Mouse (Mus musculus): Measurements from ENCODE around the gene G530012D18Rik. TPM values are rescaled to one million over a fixed set of nuclear protein-coding genes. Genes with fewer than 3 reads are reported as not detected.
"Not testable (repeated sequence)": the region's sequence is repeated elsewhere in the genome, so short reads cannot be mapped to it uniquely, and the experiment has no call there.

G530012D18Rik gene
- total RNA-seq (2012; rRNA removed) (0.88 and 2.0 TPM in 2 replicates), polyA plus RNA-seq (2012; ENCODE audit: insufficient read depth in 1 of 2, insufficient read length in 2 of 2, low read depth in 1 of 2, low replicate concordance in 2 of 2, missing spikeins in 1 of 2) (1 to 10 TPM in 1 of 2 experiments, not detected in 1; 6.4 TPM)

DNA sequence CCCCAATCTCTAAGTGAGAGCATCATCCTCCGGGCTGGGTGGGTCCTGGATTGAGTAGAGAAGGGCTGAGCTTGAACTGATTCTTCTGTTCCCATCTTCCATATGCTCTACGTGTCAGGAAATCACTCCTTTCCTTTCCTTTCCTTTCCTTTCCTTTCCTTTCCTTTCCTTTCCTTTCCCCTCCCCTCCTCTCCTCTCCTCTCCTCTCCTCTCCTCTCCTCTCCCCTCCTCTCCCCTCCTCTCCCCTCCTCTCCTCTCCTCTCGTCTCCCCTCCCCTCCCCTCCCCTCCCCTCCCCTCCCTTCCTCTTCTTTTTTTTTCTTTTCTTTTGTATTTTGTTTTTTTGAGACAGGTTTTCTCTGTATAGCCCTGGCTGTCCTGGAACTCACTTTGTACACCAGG, at the start of gene G530012D18Rik:
TSS of gene G530012D18Rik (plus strand) at position 301 of the 400 bp plus-strand sequence.
- DNase-seq (ENCODE audit: low read depth, low spot score); H3K4me3 ChIP-seq (ENCODE audit: control insufficient read depth in 1 of 2, insufficient read depth in 1 of 2, low read depth in 2 of 2, low read length in 2 of 2); H3K27me3 ChIP-seq (ENCODE audit: control insufficient read depth in 1 of 2, insufficient read depth in 2 of 2, low read length in 2 of 2); H3K9me3 ChIP-seq (replicated peaks; ENCODE audit: insufficient read depth, low read length); H3K79me2 ChIP-seq (ENCODE audit: control insufficient read depth, insufficient read depth, low read length, poor library complexity); H3K27ac ChIP-seq (ENCODE audit: control insufficient read depth, low read depth, low read length); H3K9ac ChIP-seq (ENCODE audit: control insufficient read depth, low read depth, low read length, poor library complexity, severe bottlenecking): not testable (repeated sequence)
- Histone ChIP-seq H3K36me3 (ENCODE audit: control insufficient read depth in 1 of 2, insufficient read depth in 2 of 2, low read length in 2 of 2) (peaks cover 0 to 12% of the 10 kb centered on the region in 2 experiments; a peak in 2 of 4 replicates), H3K4me1 (ENCODE audit: control insufficient read depth in 1 of 2, insufficient read depth in 2 of 2, low read length in 2 of 2) (peaks cover 4 to 15% of the 10 kb centered on the region in 2 experiments; a peak in 3 of 4 replicates)

DNA sequence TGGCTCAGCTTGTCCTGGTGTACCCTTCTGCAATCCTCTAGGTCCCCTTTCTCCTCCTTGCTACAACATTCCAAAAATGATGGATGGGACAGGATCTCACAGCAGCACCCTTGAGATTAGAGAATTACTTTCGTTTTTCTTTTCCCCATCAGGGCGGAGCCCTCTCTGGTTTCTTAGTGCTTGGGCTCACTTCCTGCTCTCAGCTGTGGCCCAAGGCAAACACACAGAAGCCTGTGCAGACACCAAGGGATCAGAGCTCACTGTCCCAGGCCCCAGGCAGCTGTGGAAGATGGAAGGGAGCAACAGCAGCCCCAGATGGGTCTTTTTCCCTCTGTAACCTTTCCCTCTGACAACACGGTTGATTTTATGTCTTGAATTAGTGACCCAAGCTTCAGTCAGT, 49.1 kb upstream of the G530012D18Rik start:
- H3K27me3 ChIP-seq (ENCODE audit: control insufficient read depth in 1 of 2, insufficient read depth in 2 of 2, low read length in 2 of 2); H3K4me3 ChIP-seq (ENCODE audit: control insufficient read depth in 1 of 2, insufficient read depth in 1 of 2, low read depth in 2 of 2, low read length in 2 of 2); H3K36me3 ChIP-seq (ENCODE audit: control insufficient read depth in 1 of 2, insufficient read depth in 2 of 2, low read length in 2 of 2); H3K9me3 ChIP-seq (replicated peaks; ENCODE audit: insufficient read depth, low read length); H3K4me1 ChIP-seq (ENCODE audit: control insufficient read depth in 1 of 2, insufficient read depth in 2 of 2, low read length in 2 of 2); H3K27ac ChIP-seq (ENCODE audit: control insufficient read depth, low read depth, low read length); H3K79me2 ChIP-seq (ENCODE audit: control insufficient read depth, insufficient read depth, low read length, poor library complexity); DNase-seq (ENCODE audit: low read depth, low spot score); H3K9ac ChIP-seq (ENCODE audit: control insufficient read depth, low read depth, low read length, poor library complexity, severe bottlenecking): not testable (repeated sequence)

GRCm38 (mm10) chr1:85528451-85529110, 46.9 kb upstream of the G530012D18Rik start:
- not testable (repeated sequence) for H3K27ac ChIP-seq (ENCODE audit: control insufficient read depth, low read depth, low read length); H3K79me2 ChIP-seq (ENCODE audit: control insufficient read depth, insufficient read depth, low read length, poor library complexity); H3K4me3 ChIP-seq (ENCODE audit: control insufficient read depth in 1 of 2, insufficient read depth in 1 of 2, low read depth in 2 of 2, low read length in 2 of 2); H3K9ac ChIP-seq (ENCODE audit: control insufficient read depth, low read depth, low read length, poor library complexity, severe bottlenecking); DNase-seq (ENCODE audit: low read depth, low spot score); H3K9me3 ChIP-seq (replicated peaks; ENCODE audit: insufficient read depth, low read length); H3K27me3 ChIP-seq (ENCODE audit: control insufficient read depth in 1 of 2, insufficient read depth in 2 of 2, low read length in 2 of 2); H3K4me1 ChIP-seq (ENCODE audit: control insufficient read depth in 1 of 2, insufficient read depth in 2 of 2, low read length in 2 of 2); H3K36me3 ChIP-seq (ENCODE audit: control insufficient read depth in 1 of 2, insufficient read depth in 2 of 2, low read length in 2 of 2)

DNA sequence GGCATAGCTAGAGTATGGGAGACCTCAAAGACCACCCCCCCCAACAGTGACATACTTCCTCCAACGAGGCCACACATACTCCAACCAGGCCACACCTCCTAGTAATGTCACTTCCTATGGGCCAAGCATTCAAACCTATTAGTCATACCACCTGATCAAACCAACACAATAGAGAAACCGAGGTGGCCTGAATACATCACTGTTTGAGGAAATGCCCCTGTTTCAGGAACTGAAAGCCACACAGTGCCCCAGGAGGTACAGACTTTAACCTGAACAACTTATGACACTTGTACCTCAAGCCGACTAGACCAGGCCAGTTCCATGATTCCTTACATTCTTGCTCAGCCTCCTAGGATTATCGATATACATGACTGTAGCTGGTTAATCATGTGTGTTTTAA, 31.7 kb upstream of the G530012D18Rik start:
- H3K9me3 ChIP-seq (replicated peaks; ENCODE audit: insufficient read depth, low read length); H3K79me2 ChIP-seq (ENCODE audit: control insufficient read depth, insufficient read depth, low read length, poor library complexity); H3K4me1 ChIP-seq (ENCODE audit: control insufficient read depth in 1 of 2, insufficient read depth in 2 of 2, low read length in 2 of 2); H3K36me3 ChIP-seq (ENCODE audit: control insufficient read depth in 1 of 2, insufficient read depth in 2 of 2, low read length in 2 of 2); H3K27ac ChIP-seq (ENCODE audit: control insufficient read depth, low read depth, low read length); DNase-seq (ENCODE audit: low read depth, low spot score); H3K27me3 ChIP-seq (ENCODE audit: control insufficient read depth in 1 of 2, insufficient read depth in 2 of 2, low read length in 2 of 2); H3K9ac ChIP-seq (ENCODE audit: control insufficient read depth, low read depth, low read length, poor library complexity, severe bottlenecking); H3K4me3 ChIP-seq (ENCODE audit: control insufficient read depth in 1 of 2, insufficient read depth in 1 of 2, low read depth in 2 of 2, low read length in 2 of 2): not testable (repeated sequence)

DNA sequence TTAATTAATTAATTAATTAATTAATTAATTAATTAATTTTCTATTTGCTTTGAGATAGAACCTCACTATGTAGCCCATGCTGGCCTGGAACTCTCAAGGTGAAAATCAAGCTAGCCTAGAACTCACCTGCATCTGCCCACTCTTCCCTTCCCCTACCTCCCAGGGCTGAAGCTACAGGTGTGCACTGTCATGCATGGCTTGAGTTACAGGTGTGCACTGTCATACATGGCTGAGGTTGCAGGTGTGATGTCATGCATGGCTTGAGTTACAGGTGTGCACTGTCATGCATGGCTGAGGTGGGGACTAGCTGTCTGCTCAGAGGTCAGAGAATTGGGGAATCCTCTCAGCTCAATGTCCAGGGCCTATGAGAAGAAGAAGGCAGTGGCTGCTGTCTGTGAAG, 29.0 kb upstream of the G530012D18Rik start:
- not testable (repeated sequence) for H3K36me3 ChIP-seq (ENCODE audit: control insufficient read depth in 1 of 2, insufficient read depth in 2 of 2, low read length in 2 of 2); DNase-seq (ENCODE audit: low read depth, low spot score); H3K9ac ChIP-seq (ENCODE audit: control insufficient read depth, low read depth, low read length, poor library complexity, severe bottlenecking); H3K27ac ChIP-seq (ENCODE audit: control insufficient read depth, low read depth, low read length); H3K27me3 ChIP-seq (ENCODE audit: control insufficient read depth in 1 of 2, insufficient read depth in 2 of 2, low read length in 2 of 2); H3K4me3 ChIP-seq (ENCODE audit: control insufficient read depth in 1 of 2, insufficient read depth in 1 of 2, low read depth in 2 of 2, low read length in 2 of 2); H3K9me3 ChIP-seq (replicated peaks; ENCODE audit: insufficient read depth, low read length); H3K79me2 ChIP-seq (ENCODE audit: control insufficient read depth, insufficient read depth, low read length, poor library complexity); H3K4me1 ChIP-seq (ENCODE audit: control insufficient read depth in 1 of 2, insufficient read depth in 2 of 2, low read length in 2 of 2)

DNA sequence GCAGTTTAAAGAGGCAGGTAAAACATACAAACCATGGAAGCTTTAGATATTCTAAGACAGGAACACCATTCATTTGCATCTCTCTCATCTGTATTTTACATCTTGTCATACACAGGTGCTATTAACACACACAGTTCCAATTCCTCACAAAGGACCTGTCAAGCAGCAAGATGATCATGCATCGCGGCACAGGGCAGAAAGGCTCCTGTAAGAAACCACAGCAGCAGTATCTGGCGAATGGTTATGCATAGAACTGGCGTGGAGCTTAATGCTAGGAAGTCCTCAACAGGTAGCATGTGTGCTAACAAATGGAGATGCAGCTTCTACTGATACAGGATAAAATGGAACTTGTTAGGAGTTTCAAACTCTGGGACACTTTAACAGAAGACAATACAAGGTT, 20.2 kb upstream of the G530012D18Rik start:
- not testable (repeated sequence) for H3K4me1 ChIP-seq (ENCODE audit: control insufficient read depth in 1 of 2, insufficient read depth in 2 of 2, low read length in 2 of 2); DNase-seq (ENCODE audit: low read depth, low spot score); H3K36me3 ChIP-seq (ENCODE audit: control insufficient read depth in 1 of 2, insufficient read depth in 2 of 2, low read length in 2 of 2); H3K4me3 ChIP-seq (ENCODE audit: control insufficient read depth in 1 of 2, insufficient read depth in 1 of 2, low read depth in 2 of 2, low read length in 2 of 2); H3K79me2 ChIP-seq (ENCODE audit: control insufficient read depth, insufficient read depth, low read length, poor library complexity); H3K9ac ChIP-seq (ENCODE audit: control insufficient read depth, low read depth, low read length, poor library complexity, severe bottlenecking); H3K9me3 ChIP-seq (replicated peaks; ENCODE audit: insufficient read depth, low read length); H3K27ac ChIP-seq (ENCODE audit: control insufficient read depth, low read depth, low read length); H3K27me3 ChIP-seq (ENCODE audit: control insufficient read depth in 1 of 2, insufficient read depth in 2 of 2, low read length in 2 of 2)

GRCm38 (mm10) chr1:85573554-85573953, 1.9 kb upstream of the G530012D18Rik start:
- peaks cover 4 to 10% of the 10 kb centered on the region in 2 experiments; a peak in 3 of 4 replicates for H3K4me1 ChIP-seq (ENCODE audit: control insufficient read depth in 1 of 2, insufficient read depth in 2 of 2, low read length in 2 of 2)
- not testable (repeated sequence) for H3K79me2 ChIP-seq (ENCODE audit: control insufficient read depth, insufficient read depth, low read length, poor library complexity); H3K27ac ChIP-seq (ENCODE audit: control insufficient read depth, low read depth, low read length); DNase-seq (ENCODE audit: low read depth, low spot score); H3K4me3 ChIP-seq (ENCODE audit: control insufficient read depth in 1 of 2, insufficient read depth in 1 of 2, low read depth in 2 of 2, low read length in 2 of 2); H3K27me3 ChIP-seq (ENCODE audit: control insufficient read depth in 1 of 2, insufficient read depth in 2 of 2, low read length in 2 of 2); H3K36me3 ChIP-seq (ENCODE audit: control insufficient read depth in 1 of 2, insufficient read depth in 2 of 2, low read length in 2 of 2); H3K9ac ChIP-seq (ENCODE audit: control insufficient read depth, low read depth, low read length, poor library complexity, severe bottlenecking); H3K9me3 ChIP-seq (replicated peaks; ENCODE audit: insufficient read depth, low read length)
